Mouse (Mus musculus) stomach, postnatal 0 days (tissue): ENCODE measurements around the gene Mb.

Experiments used
- CTCF ChIP-seq: IDR thresholded peaks from 2 replicates; pipeline ENCODE4 v1.5.1; 2016; ENCODE audit warnings: antibody characterized with exemption, low read depth, mild to moderate bottlenecking, moderate library complexity
- EP300 ChIP-seq: optimal IDR thresholded peaks from 2 replicates; pipeline ENCODE3; 2016; ENCODE audit warnings: antibody characterized with exemption

GRCm38 (mm10) chr15:77027117-77027516, 23.4 kb downstream of the Mb start:
- TF ChIP-seq CTCF (no peak), EP300 (no peak)
